Mouse (Mus musculus): Measurements from ENCODE around the gene Cfap46.
A peak's percentile ranks its signal among the peaks of the same experiment; 100 is the strongest.

Gene Cfap46

GRCm38 (mm10) chr7:139683706-139684552 is at the start of gene Cfap46:
TSS of gene Cfap46 (minus strand) at chr7:139683817.
- peak; percentile 96 for DNase-seq

- peak; percentile 38 for DNase-seq
Measured at GRCm38 (mm10) chr7:139731276-139731696, 47.7 kb upstream of the Cfap46 start.

- no peak for DNase-seq
Measured at GRCm38 (mm10) chr7:139727072-139727471, 43.5 kb upstream of the Cfap46 start.

- no peak for DNase-seq
Measured at GRCm38 (mm10) chr7:139725641-139726040, 42.0 kb upstream of the Cfap46 start.

GRCm38 (mm10) chr7:139723986-139724385 is 40.4 kb upstream of the Cfap46 start:
- no peak for DNase-seq

- DNase-seq, result no peak
Measured at GRCm38 (mm10) chr7:139721196-139721595, 37.6 kb upstream of the Cfap46 start.

- DNase-seq, result no peak
Measured at GRCm38 (mm10) chr7:139717781-139718180, 34.2 kb upstream of the Cfap46 start.

- no peak for DNase-seq
Measured at GRCm38 (mm10) chr7:139711821-139712220, 28.2 kb upstream of the Cfap46 start.

- no peak for DNase-seq
Measured at GRCm38 (mm10) chr7:139706411-139707120, 22.9 kb upstream of the Cfap46 start.

- DNase-seq, result no peak
Measured at GRCm38 (mm10) chr7:139705781-139706180, 22.2 kb upstream of the Cfap46 start.

- DNase-seq, result no peak
Measured at GRCm38 (mm10) chr7:139705081-139705480, 21.5 kb upstream of the Cfap46 start.

GRCm38 (mm10) chr7:139703826-139704199 is 20.2 kb upstream of the Cfap46 start:
- DNase-seq, result no peak

- peak; percentile 87 for DNase-seq
Measured at GRCm38 (mm10) chr7:139703146-139703825, 19.7 kb upstream of the Cfap46 start.

- no peak for DNase-seq
Measured at GRCm38 (mm10) chr7:139701651-139702301, 18.2 kb upstream of the Cfap46 start.

- DNase-seq, result no peak
Measured at GRCm38 (mm10) chr7:139692641-139693294, 9.2 kb upstream of the Cfap46 start.

GRCm38 (mm10) chr7:139692211-139692610 is 8.6 kb upstream of the Cfap46 start:
- no peak for DNase-seq

GRCm38 (mm10) chr7:139685336-139685735 is 1.7 kb upstream of the Cfap46 start:
- DNase-seq, result peak; percentile 97

GRCm38 (mm10) chr7:139684553-139684929 is 924 bp upstream of the Cfap46 start:
- DNase-seq, result peak; percentile 97

- no peak for DNase-seq
Measured at GRCm38 (mm10) chr7:139681921-139682598, 1.6 kb downstream of the Cfap46 start.

GRCm38 (mm10) chr7:139676433-139676832 is 7.2 kb downstream of the Cfap46 start:
- no peak for DNase-seq

- DNase-seq, result no peak
Measured at GRCm38 (mm10) chr7:139666871-139667270, 16.7 kb downstream of the Cfap46 start.

- DNase-seq, result no peak
Measured at GRCm38 (mm10) chr7:139663318-139663717, 20.3 kb downstream of the Cfap46 start.
